Comparison of ENCODE assay signal across 7 mouse cellular contexts in the genomic region with DNA sequence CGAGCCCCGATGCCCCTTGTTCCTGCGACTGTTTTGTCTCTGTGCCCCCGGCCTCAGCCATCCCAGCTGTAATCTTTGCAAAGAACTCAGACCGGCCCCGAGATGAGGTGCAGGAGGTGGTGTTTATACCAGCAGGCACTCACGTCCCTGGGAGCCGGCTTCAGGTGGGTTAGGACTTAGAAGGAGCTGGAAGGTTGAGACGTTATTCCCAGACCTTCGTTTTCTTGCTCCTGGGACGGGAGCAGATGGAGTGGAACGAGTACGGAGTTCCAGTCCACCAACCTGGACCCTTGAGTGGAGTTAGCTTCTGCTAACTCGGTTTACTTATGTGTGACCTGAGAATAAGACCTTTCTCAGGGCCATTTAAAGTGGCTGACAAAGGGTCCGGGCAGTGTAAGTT. TPM values are rescaled to one million over a fixed set of nuclear protein-coding genes. Genes with fewer than 3 reads are reported as not detected.
DNase-seq lines count a peak whose midpoint lies in the region; ATAC-seq and TF ChIP-seq lines count a peak whose summit lies in the region.

No protein-coding gene starts in this region.

- H3K27me3 ChIP-seq in testis, adult 2 months (ENCODE audit: control insufficient read depth, insufficient read depth, low read length): no peaks in the 10 kb centered on the region
- no peaks in the 10 kb centered on the region for H3K27me3 ChIP-seq in forebrain, embryonic 16.5 days (replicated peaks; ENCODE audit: control insufficient read depth, insufficient read depth, low read length)
- H3K27me3 ChIP-seq in limb, embryonic 15.5 days: no peaks in the 10 kb centered on the region

- H3K36me3 ChIP-seq in testis, adult 2 months (ENCODE audit: control insufficient read depth, insufficient read depth, low read length): no peaks in the 10 kb centered on the region
- H3K36me3 ChIP-seq in forebrain, embryonic 16.5 days (ENCODE audit: control insufficient read depth, insufficient read depth): no peaks in the 10 kb centered on the region
- peaks cover 17% of the 10 kb centered on the region for H3K36me3 ChIP-seq in limb, embryonic 15.5 days

- H3K4me3 ChIP-seq in testis, adult 2 months (ENCODE audit: control insufficient read depth, low read depth, low read length): peak overlapping the region; percentile 81
- peak overlapping the region; percentile 70 for H3K4me3 ChIP-seq in forebrain, embryonic 16.5 days (replicated peaks; ENCODE audit: low read length)
- peak overlapping the region; percentile 71 for H3K4me3 ChIP-seq in limb, embryonic 15.5 days

- peak overlapping the region; percentile 74 for H3K9ac ChIP-seq in forebrain, embryonic 16.5 days (replicated peaks; ENCODE audit: low read depth, low read length)
- peak overlapping the region; percentile 75 for H3K9ac ChIP-seq in limb, embryonic 15.5 days

- no peak for DNase-seq in testis, postnatal 10 days (ENCODE audit: low spot score)
- no peak for DNase-seq in right cerebral cortex, postnatal 14 days
- DNase-seq in Muller cell, postnatal 12 days (ENCODE audit: inconsistent ontology term): no peak
- DNase-seq in adipocyte (ENCODE audit: low spot score): no peak

- 17% methylated on average over 15 of the region's 15 CpGs for WGBS in forebrain, embryonic 16.5 days
- WGBS in limb, embryonic 15.5 days: 16% methylated on average over 15 of the region's 15 CpGs

- peak overlapping the region; percentile 65 for H3K4me2 ChIP-seq in forebrain, embryonic 16.5 days (ENCODE audit: low read length)
- peak overlapping the region; percentile 79 for H3K4me2 ChIP-seq in limb, embryonic 15.5 days

- H3K27ac ChIP-seq in testis, adult 2 months (ENCODE audit: control insufficient read depth, insufficient read depth, low read depth, low read length): peak overlapping the region; percentile 58
- H3K27ac ChIP-seq in forebrain, embryonic 16.5 days (ENCODE audit: low read length): no peak overlapping the region
- H3K27ac ChIP-seq in limb, embryonic 15.5 days: peak overlapping the region; percentile 79

- TF ChIP-seq POLR2A in testis, adult 2 months (IDR thresholded peaks at IDR 0.05; ENCODE audit: control insufficient read depth, low read depth, low read length): no peak; the same call in 1 of the 2 replicates

- no peak for TF ChIP-seq CTCF in testis, adult 2 months (IDR thresholded peaks at IDR 0.05; ENCODE audit: control insufficient read depth, insufficient read depth, insufficient replicate concordance, low read depth, low read length)

- peaks cover 14% of the 10 kb centered on the region for H3K4me1 ChIP-seq in testis, adult 2 months (ENCODE audit: control insufficient read depth, insufficient read depth, low read length)
- peaks cover 12% of the 10 kb centered on the region for H3K4me1 ChIP-seq in forebrain, embryonic 16.5 days (replicated peaks; ENCODE audit: control insufficient read depth, insufficient read depth, low read length)
- peaks cover 19% of the 10 kb centered on the region for H3K4me1 ChIP-seq in limb, embryonic 15.5 days

- ATAC-seq in forebrain, embryonic 16.5 days: no peak
- no peak for ATAC-seq in limb, embryonic 15.5 days (ENCODE audit: insufficient number of reproducible peaks, low FRiP score, low TSS enrichment, low read depth)

- H3K9me3 ChIP-seq in forebrain, embryonic 16.5 days (ENCODE audit: control insufficient read depth, low read length): no peaks in the 10 kb centered on the region
- no peaks in the 10 kb centered on the region for H3K9me3 ChIP-seq in limb, embryonic 15.5 days

RNA-seq across cellular contexts. Expression of a gene that starts 0.7 kb away (rescaled TPM):
- 8.9 and 9.4 TPM in 2 replicates for polyA plus RNA-seq in testis, adult 2 months (2012; rRNA removed)
- polyA plus RNA-seq in forebrain, embryonic 16.5 days (2015; fragmentation: Nextera tagmentation; extraction: Ambion mirVana): 14.4 and 16.2 TPM in 2 replicates
- polyA plus RNA-seq in limb, embryonic 15.5 days (2015; fragmentation: Nextera tagmentation; extraction: Ambion mirVana): 22.7 and 23.8 TPM in 2 replicates

RNA-seq across cellular contexts. Expression of a gene that starts 10.8 kb away (rescaled TPM):
- polyA plus RNA-seq in testis, adult 2 months (2012; rRNA removed): 795 and 824 TPM in 2 replicates
- 3.0 and 3.1 TPM in 2 replicates for polyA plus RNA-seq in forebrain, embryonic 16.5 days (2015; fragmentation: Nextera tagmentation; extraction: Ambion mirVana)
- 0.54 and 0.65 TPM in 2 replicates for polyA plus RNA-seq in limb, embryonic 15.5 days (2015; fragmentation: Nextera tagmentation; extraction: Ambion mirVana)

RNA-seq across cellular contexts. Expression of a gene that starts 10.9 kb away (rescaled TPM):
- 41.7 and 47.6 TPM in 2 replicates for polyA plus RNA-seq in testis, adult 2 months (2012; rRNA removed)
- polyA plus RNA-seq in forebrain, embryonic 16.5 days (2015; fragmentation: Nextera tagmentation; extraction: Ambion mirVana): 54.3 and 56.2 TPM in 2 replicates
- polyA plus RNA-seq in limb, embryonic 15.5 days (2015; fragmentation: Nextera tagmentation; extraction: Ambion mirVana): 79.5 and 84.7 TPM in 2 replicates

RNA-seq across cellular contexts. Expression of a gene that starts 17.2 kb away (rescaled TPM):
- polyA plus RNA-seq in testis, adult 2 months (2012; rRNA removed): 0.22 and 0.32 TPM in 2 replicates
- 0.29 and 0.68 TPM in 2 replicates for polyA plus RNA-seq in forebrain, embryonic 16.5 days (2015; fragmentation: Nextera tagmentation; extraction: Ambion mirVana)
- polyA plus RNA-seq in limb, embryonic 15.5 days (2015; fragmentation: Nextera tagmentation; extraction: Ambion mirVana): 27.1 and 30.4 TPM in 2 replicates

RNA-seq across cellular contexts. Expression of a gene that starts 20.0 kb away (rescaled TPM):
- polyA plus RNA-seq in testis, adult 2 months (2012; rRNA removed): 75.7 and 82.3 TPM in 2 replicates
- 11.0 and 13.1 TPM in 2 replicates for polyA plus RNA-seq in forebrain, embryonic 16.5 days (2015; fragmentation: Nextera tagmentation; extraction: Ambion mirVana)
- polyA plus RNA-seq in limb, embryonic 15.5 days (2015; fragmentation: Nextera tagmentation; extraction: Ambion mirVana): 8.9 and 9.9 TPM in 2 replicates

Comparison
In these comparisons a context has a peak if more than half of its experiments do, and no peak if none do; other contexts are left out.
1. RNA of a gene that starts 10.8 kb away (polyA plus RNA-seq): 795 to 824 TPM in testis, adult 2 months; 3.0 to 3.1 TPM in forebrain, embryonic 16.5 days and 0.54 to 0.65 TPM in limb, embryonic 15.5 days; every median in the first group is over 100 times any median in the second.
2. Peak in every context shown above with its lines, with median percentiles within 50 percentile points of each other: H3K4me3 ChIP-seq.